Comparison of ENCODE assay signal across 9 mouse cellular contexts in the genomic region with DNA sequence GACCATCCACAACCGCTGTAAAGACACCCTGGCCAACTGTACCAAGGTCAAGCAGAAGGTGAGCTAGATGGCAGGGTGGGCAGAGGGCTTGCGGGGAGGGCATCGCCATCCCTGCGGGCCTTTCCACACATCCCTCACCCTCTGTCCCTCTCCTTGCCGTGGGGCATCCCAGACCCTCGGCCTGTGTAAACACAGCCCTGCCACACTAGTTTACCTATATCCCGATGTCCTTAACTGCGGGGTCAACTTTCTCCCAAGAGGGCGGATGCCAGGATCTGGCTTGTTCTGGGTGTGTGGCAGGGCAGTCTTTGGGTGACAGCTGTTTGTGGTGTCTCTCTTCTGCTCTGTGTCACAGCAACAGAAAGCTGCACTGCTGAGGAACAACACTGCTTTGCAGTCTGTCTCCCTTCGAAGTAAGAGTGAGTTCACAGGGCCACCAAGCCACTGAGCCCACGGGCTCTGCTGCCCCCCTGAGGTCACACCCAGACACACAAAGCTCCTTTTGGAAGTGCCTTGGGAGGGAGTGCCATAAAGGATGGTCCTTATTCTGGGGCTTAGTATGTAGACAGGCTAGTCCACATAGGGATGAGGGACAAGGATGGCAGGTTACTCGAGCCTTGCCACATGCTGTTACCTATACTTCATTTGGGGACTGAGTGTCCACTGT. TPM values are rescaled to one million over a fixed set of nuclear protein-coding genes. Genes with fewer than 3 reads are reported as not detected.
DNase-seq lines count a peak whose midpoint lies in the region; ATAC-seq and TF ChIP-seq lines count a peak whose summit lies in the region.
"Had no signal": no experiment of that assay in that cellular context is flagged by ENCODE, and none has a peak within 500 bp of the region (broad histone marks: within the 10 kb centered on the region; RNA-seq: fewer than 3 reads in every experiment).

No protein-coding gene starts in this region.

- no peak overlapping the region for H3K9ac ChIP-seq in kidney, postnatal 0 days (ENCODE audit: low read depth, low read length)

- H3K27ac ChIP-seq in kidney, postnatal 0 days = no peak overlapping the region

- H3K36me3 ChIP-seq in kidney, postnatal 0 days (ENCODE audit: insufficient read depth, low read length) = peaks cover 71% of the 10 kb centered on the region

- peak; percentile 79 for TF ChIP-seq CTCF in kidney, postnatal 0 days (IDR thresholded peaks at IDR 0.05; ENCODE audit: low read depth)

- H3K4me3 ChIP-seq in kidney, postnatal 0 days (replicated peaks; ENCODE audit: low read depth, low read length) = no peak overlapping the region

- ATAC-seq in kidney, postnatal 0 days (replicated peaks; ENCODE audit: low FRiP score, low read depth) = no peak
- peak; percentile 50 for ATAC-seq in megakaryocyte-erythroid progenitor cell, adult 5-6 weeks (replicated peaks; ENCODE audit: low FRiP score, low TSS enrichment, poor library complexity, severe bottlenecking)

- no peaks in the 10 kb centered on the region for H3K9me3 ChIP-seq in kidney, postnatal 0 days (replicated peaks; ENCODE audit: low read length)

- no peak overlapping the region for H3K4me2 ChIP-seq in kidney, postnatal 0 days (ENCODE audit: low read length)

- 68% methylated on average over 12 of the region's 12 CpGs for WGBS in kidney, postnatal 0 days

- H3K4me1 ChIP-seq in kidney, postnatal 0 days (replicated peaks; ENCODE audit: insufficient read depth, low read length) = peaks cover 7% of the 10 kb centered on the region

- H3K27me3 ChIP-seq in kidney, postnatal 0 days (ENCODE audit: insufficient read depth, low read length) = no peaks in the 10 kb centered on the region

- peak; percentile 43 to 47 for DNase-seq in adrenal gland, postnatal 36 days
- DNase-seq in adrenal gland, postnatal 10 days = no peak
- peak; percentile 68 for DNase-seq in kidney, postnatal 0 days (ENCODE audit: low spot score)
- no peak for DNase-seq in kidney, adult 8-10 months
- peak; percentile 82 for DNase-seq in brain, adult 2 months (ENCODE audit: low read depth, low spot score)
- DNase-seq in layer of hippocampus, postnatal 25 days (ENCODE audit: extremely low spot score in 1 of 2, low spot score in 1 of 2) = no peak
- DNase-seq in c-Kit-positive CD71-positive TER-119-positive erythroid progenitor cells, embryonic 14.5 days (ENCODE audit: low spot score) = no peak

RNA-seq across cellular contexts. Expression of a gene that starts 20.9 kb away (rescaled TPM):
- total RNA-seq in adrenal gland, postnatal 36 days (2021) = not detected
- total RNA-seq in adrenal gland, postnatal 10 days (2021) = not detected
- polyA plus RNA-seq in kidney, postnatal 0 days (2015; fragmentation: Nextera tagmentation; extraction: Ambion mirVana) = not detected in 2 replicates
- total RNA-seq in megakaryocyte-erythroid progenitor cell, adult 5-6 weeks (2014; fragmentation: Nextera tagmentation) = not detected in 2 replicates
- total RNA-seq in megakaryocyte-erythroid progenitor cell, adult 5-6 weeks (2017) = not detected in 2 replicates
- not detected for total RNA-seq in layer of hippocampus, postnatal 25 days (2021)
- polyA plus RNA-seq: gonadal fat pad, adult 2 months had no signal

RNA-seq across cellular contexts. Expression of a gene that starts 26.3 kb away (rescaled TPM):
- 10 to 100 TPM; 24.6 to 25.3 TPM for total RNA-seq in adrenal gland, postnatal 36 days (2021)
- 10 to 100 TPM; 51.4 to 71.5 TPM for total RNA-seq in adrenal gland, postnatal 10 days (2021)
- 53.7 and 65.4 TPM in 2 replicates for polyA plus RNA-seq in kidney, postnatal 0 days (2015; fragmentation: Nextera tagmentation; extraction: Ambion mirVana)
- total RNA-seq in megakaryocyte-erythroid progenitor cell, adult 5-6 weeks (2014; fragmentation: Nextera tagmentation) = 94.6 and 96.0 TPM in 2 replicates
- total RNA-seq in megakaryocyte-erythroid progenitor cell, adult 5-6 weeks (2017) = 41.9 and 75.8 TPM in 2 replicates
- total RNA-seq in layer of hippocampus, postnatal 25 days (2021) = 100 to 1,000 TPM; 232 to 289 TPM

RNA-seq across cellular contexts. Expression of a gene that starts 53.5 kb away (rescaled TPM):
- total RNA-seq in adrenal gland, postnatal 36 days (2021) = 10 to 100 TPM; 46.5 to 64.3 TPM
- 10 to 100 TPM; 46.7 to 60.5 TPM for total RNA-seq in adrenal gland, postnatal 10 days (2021)
- 71.4 and 72.1 TPM in 2 replicates for polyA plus RNA-seq in kidney, postnatal 0 days (2015; fragmentation: Nextera tagmentation; extraction: Ambion mirVana)
- 76.1 and 88.6 TPM in 2 replicates for total RNA-seq in megakaryocyte-erythroid progenitor cell, adult 5-6 weeks (2014; fragmentation: Nextera tagmentation)
- 32.0 and 53.1 TPM in 2 replicates for total RNA-seq in megakaryocyte-erythroid progenitor cell, adult 5-6 weeks (2017)
- total RNA-seq in layer of hippocampus, postnatal 25 days (2021) = 10 to 100 TPM; 46.3 to 53.9 TPM

RNA-seq across cellular contexts. Expression of a gene that starts 56.4 kb away (rescaled TPM):
- 100 to 1,000 TPM; 207 to 252 TPM for total RNA-seq in adrenal gland, postnatal 36 days (2021)
- total RNA-seq in adrenal gland, postnatal 10 days (2021) = 100 to 1,000 TPM; 221 to 247 TPM
- polyA plus RNA-seq in kidney, postnatal 0 days (2015; fragmentation: Nextera tagmentation; extraction: Ambion mirVana) = 294 and 311 TPM in 2 replicates
- total RNA-seq in megakaryocyte-erythroid progenitor cell, adult 5-6 weeks (2014; fragmentation: Nextera tagmentation) = 200 and 308 TPM in 2 replicates
- 111 and 165 TPM in 2 replicates for total RNA-seq in megakaryocyte-erythroid progenitor cell, adult 5-6 weeks (2017)
- 100 to 1,000 TPM in 1 of 2 experiments, 10 to 100 TPM in 1; 93.9 to 108 TPM for total RNA-seq in layer of hippocampus, postnatal 25 days (2021)

Comparison
In these comparisons a context has a peak if more than half of its experiments do, and no peak if none do; other contexts are left out.
1. DNase-seq: peak in adrenal gland, postnatal 36 days (2 of 2), kidney, postnatal 0 days (single experiment) and brain, adult 2 months (single experiment); none in adrenal gland, postnatal 10 days (single experiment), kidney, adult 8-10 months (0 of 2), layer of hippocampus, postnatal 25 days (0 of 2) and c-Kit-positive CD71-positive TER-119-positive erythroid progenitor cells, embryonic 14.5 days (single experiment).